Mouse (Mus musculus): ENCODE results near the gene Adamtsl2. TPM values are rescaled to one million over a fixed set of nuclear protein-coding genes. Genes with fewer than 3 reads are reported as not detected.

Gene Adamtsl2
- polyA plus RNA-seq, 1 experiment from 2014 or later: 2.1 TPM

DNA sequence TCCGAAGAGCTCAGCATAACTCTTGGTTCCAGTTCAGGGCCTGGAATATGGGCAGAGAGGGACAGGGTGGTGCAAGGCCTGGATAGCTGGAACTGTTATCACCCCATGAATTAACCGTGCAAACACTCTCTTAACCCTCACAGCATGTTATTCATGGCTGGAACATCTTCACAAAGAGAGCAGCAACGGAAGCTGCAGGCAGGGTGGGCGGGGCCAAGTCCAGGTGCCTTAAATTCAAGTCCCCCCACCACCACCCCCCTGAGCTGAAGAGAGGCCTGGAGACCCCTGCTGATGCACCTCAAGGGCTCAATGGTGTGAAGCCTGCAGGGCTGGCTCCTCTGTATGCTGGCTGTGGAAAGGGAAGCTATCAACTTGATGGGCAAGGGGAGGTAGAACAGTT is 47.3 kb downstream of the Adamtsl2 start:
- no peaks in the 10 kb centered on the region for H3K9me3 ChIP-seq (ENCODE audit: control insufficient read depth, low read depth, low read length)
- H3K4me2 ChIP-seq (replicated peaks; ENCODE audit: low read depth, low read length): no peak overlapping the region
- no peak overlapping the region for H3K4me3 ChIP-seq (ENCODE audit: low read depth, low read length)
- no peak overlapping the region for H3K9ac ChIP-seq (replicated peaks; ENCODE audit: low read depth, low read length)
- WGBS: 54% methylated on average over 4 of the region's 4 CpGs
- no peaks in the 10 kb centered on the region for H3K27me3 ChIP-seq (ENCODE audit: control insufficient read depth, insufficient read depth, low read length)
- H3K27ac ChIP-seq (ENCODE audit: low read length): no peak overlapping the region
- H3K36me3 ChIP-seq (ENCODE audit: control insufficient read depth, insufficient read depth, low read length): no peaks in the 10 kb centered on the region
- H3K4me1 ChIP-seq (ENCODE audit: control insufficient read depth, insufficient read depth, low read length): peaks cover 12% of the 10 kb centered on the region
- ATAC-seq (ENCODE audit: insufficient number of reproducible peaks, insufficient read depth, low FRiP score, low read depth): no peak

GRCm38 (mm10) chr2:27128990-27129389 is 49.8 kb downstream of the Adamtsl2 start:
- H3K4me3 ChIP-seq (ENCODE audit: low read depth, low read length): no peak overlapping the region
- H3K9ac ChIP-seq (replicated peaks; ENCODE audit: low read depth, low read length): no peak overlapping the region
- H3K27me3 ChIP-seq (ENCODE audit: control insufficient read depth, insufficient read depth, low read length): no peaks in the 10 kb centered on the region
- no peaks in the 10 kb centered on the region for H3K4me1 ChIP-seq (ENCODE audit: control insufficient read depth, insufficient read depth, low read length)
- H3K27ac ChIP-seq (ENCODE audit: low read length): no peak overlapping the region
- H3K36me3 ChIP-seq (ENCODE audit: control insufficient read depth, insufficient read depth, low read length): no peaks in the 10 kb centered on the region
- H3K9me3 ChIP-seq (ENCODE audit: control insufficient read depth, low read depth, low read length): no peaks in the 10 kb centered on the region
- no peak for ATAC-seq (ENCODE audit: insufficient number of reproducible peaks, insufficient read depth, low FRiP score, low read depth)
- H3K4me2 ChIP-seq (replicated peaks; ENCODE audit: low read depth, low read length): no peak overlapping the region
- 66% methylated on average over 3 of the region's 3 CpGs for WGBS

DNA sequence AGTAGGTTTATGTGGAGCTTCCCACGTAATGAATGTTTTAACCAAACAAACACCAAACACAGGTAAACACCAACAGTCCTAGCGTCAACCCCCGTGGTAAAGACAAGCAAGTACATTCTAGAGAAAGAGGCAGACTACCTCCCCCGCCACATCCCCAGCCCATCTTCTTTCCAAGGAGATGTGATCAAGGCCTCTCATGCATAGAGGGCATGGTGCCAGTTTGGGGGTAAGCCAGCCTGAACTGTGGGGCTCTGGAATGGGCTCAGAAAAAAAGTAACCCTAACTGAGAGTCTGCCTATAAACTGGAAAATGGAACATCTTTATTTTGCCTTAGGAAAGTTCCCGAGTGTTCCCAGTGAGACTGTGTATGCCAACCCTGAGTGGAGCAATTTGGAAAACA is 56.8 kb downstream of the Adamtsl2 start:
- Histone ChIP-seq H3K4me1 (ENCODE audit: control insufficient read depth, insufficient read depth, low read length) (no peaks in the 10 kb centered on the region), H3K27ac (ENCODE audit: low read length) (no peak overlapping the region), H3K9ac (replicated peaks; ENCODE audit: low read depth, low read length) (no peak overlapping the region), H3K36me3 (ENCODE audit: control insufficient read depth, insufficient read depth, low read length) (no peaks in the 10 kb centered on the region), H3K4me2 (replicated peaks; ENCODE audit: low read depth, low read length) (no peak overlapping the region), H3K4me3 (ENCODE audit: low read depth, low read length) (no peak overlapping the region), H3K9me3 (ENCODE audit: control insufficient read depth, low read depth, low read length) (no peaks in the 10 kb centered on the region), H3K27me3 (ENCODE audit: control insufficient read depth, insufficient read depth, low read length) (0 out of 2 replicates have a peak, but pooled peaks cover 2% of the 10 kb centered on the region)
- WGBS: 68% methylated on average over 5 of the region's 5 CpGs
- no peak for ATAC-seq (ENCODE audit: insufficient number of reproducible peaks, insufficient read depth, low FRiP score, low read depth)

GRCm38 (mm10) chr2:27136336-27136735 is 57.2 kb downstream of the Adamtsl2 start:
- ATAC-seq (ENCODE audit: insufficient number of reproducible peaks, insufficient read depth, low FRiP score, low read depth): no peak
- Histone ChIP-seq H3K9ac (replicated peaks; ENCODE audit: low read depth, low read length) (no peak overlapping the region), H3K36me3 (ENCODE audit: control insufficient read depth, insufficient read depth, low read length) (no peaks in the 10 kb centered on the region), H3K4me1 (ENCODE audit: control insufficient read depth, insufficient read depth, low read length) (no peaks in the 10 kb centered on the region), H3K4me2 (replicated peaks; ENCODE audit: low read depth, low read length) (no peak overlapping the region), H3K4me3 (ENCODE audit: low read depth, low read length) (no peak overlapping the region), H3K27ac (ENCODE audit: low read length) (no peak overlapping the region), H3K27me3 (ENCODE audit: control insufficient read depth, insufficient read depth, low read length) (0 out of 2 replicates have a peak, but pooled peaks cover 4% of the 10 kb centered on the region), H3K9me3 (ENCODE audit: control insufficient read depth, low read depth, low read length) (no peaks in the 10 kb centered on the region)
- WGBS: 68% methylated on average over 3 of the region's 3 CpGs

- no peaks in the 10 kb centered on the region for H3K36me3 ChIP-seq (ENCODE audit: control insufficient read depth, insufficient read depth, low read length)
- peaks cover 7% of the 10 kb centered on the region; the same call in 1 of the 2 replicates for H3K27me3 ChIP-seq (ENCODE audit: control insufficient read depth, insufficient read depth, low read length)
- no peak overlapping the region for H3K4me2 ChIP-seq (replicated peaks; ENCODE audit: low read depth, low read length)
- no peak for ATAC-seq (ENCODE audit: insufficient number of reproducible peaks, insufficient read depth, low FRiP score, low read depth)
- H3K9ac ChIP-seq (replicated peaks; ENCODE audit: low read depth, low read length): no peak overlapping the region
- 59% methylated on average over 1 of the region's 1 CpGs for WGBS
- H3K4me1 ChIP-seq (ENCODE audit: control insufficient read depth, insufficient read depth, low read length): no peaks in the 10 kb centered on the region
- no peak overlapping the region for H3K4me3 ChIP-seq (ENCODE audit: low read depth, low read length)
- H3K9me3 ChIP-seq (ENCODE audit: control insufficient read depth, low read depth, low read length): no peaks in the 10 kb centered on the region
- H3K27ac ChIP-seq (ENCODE audit: low read length): no peak overlapping the region
Measured at GRCm38 (mm10) chr2:27136789-27137188, 57.6 kb downstream of the Adamtsl2 start.

DNA sequence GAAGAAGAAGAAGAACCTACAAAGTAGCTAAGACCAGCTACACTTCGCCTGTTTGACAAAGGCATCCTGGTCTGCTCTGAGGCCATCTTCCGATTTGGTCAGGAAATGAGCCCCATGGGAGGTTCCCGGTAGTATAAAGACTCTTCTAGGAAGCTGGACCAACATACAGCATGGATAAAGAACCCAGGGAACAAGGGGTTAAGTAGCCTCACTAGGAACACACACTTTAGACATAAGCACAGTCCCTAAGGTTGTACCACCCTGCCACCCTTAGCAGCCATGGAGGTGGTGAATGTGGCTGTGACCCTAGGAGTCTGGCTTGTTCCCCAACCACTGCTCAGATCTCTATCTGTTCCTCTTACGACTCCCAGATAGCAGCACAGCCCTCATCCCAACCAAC is 59.2 kb downstream of the Adamtsl2 start:
- Histone ChIP-seq H3K4me1 (ENCODE audit: control insufficient read depth, insufficient read depth, low read length) (0 out of 2 replicates have a peak, but pooled peaks cover 3% of the 10 kb centered on the region), H3K9me3 (ENCODE audit: control insufficient read depth, low read depth, low read length) (no peaks in the 10 kb centered on the region), H3K27me3 (ENCODE audit: control insufficient read depth, insufficient read depth, low read length) (peaks cover 12% of the 10 kb centered on the region; the same call in 1 of the 2 replicates), H3K4me2 (replicated peaks; ENCODE audit: low read depth, low read length) (no peak overlapping the region), H3K4me3 (ENCODE audit: low read depth, low read length) (no peak overlapping the region), H3K9ac (replicated peaks; ENCODE audit: low read depth, low read length) (no peak overlapping the region), H3K27ac (ENCODE audit: low read length) (no peak overlapping the region), H3K36me3 (ENCODE audit: control insufficient read depth, insufficient read depth, low read length) (no peaks in the 10 kb centered on the region)
- WGBS: 67% methylated on average over 4 of the region's 4 CpGs
- no peak for ATAC-seq (ENCODE audit: insufficient number of reproducible peaks, insufficient read depth, low FRiP score, low read depth)

DNA sequence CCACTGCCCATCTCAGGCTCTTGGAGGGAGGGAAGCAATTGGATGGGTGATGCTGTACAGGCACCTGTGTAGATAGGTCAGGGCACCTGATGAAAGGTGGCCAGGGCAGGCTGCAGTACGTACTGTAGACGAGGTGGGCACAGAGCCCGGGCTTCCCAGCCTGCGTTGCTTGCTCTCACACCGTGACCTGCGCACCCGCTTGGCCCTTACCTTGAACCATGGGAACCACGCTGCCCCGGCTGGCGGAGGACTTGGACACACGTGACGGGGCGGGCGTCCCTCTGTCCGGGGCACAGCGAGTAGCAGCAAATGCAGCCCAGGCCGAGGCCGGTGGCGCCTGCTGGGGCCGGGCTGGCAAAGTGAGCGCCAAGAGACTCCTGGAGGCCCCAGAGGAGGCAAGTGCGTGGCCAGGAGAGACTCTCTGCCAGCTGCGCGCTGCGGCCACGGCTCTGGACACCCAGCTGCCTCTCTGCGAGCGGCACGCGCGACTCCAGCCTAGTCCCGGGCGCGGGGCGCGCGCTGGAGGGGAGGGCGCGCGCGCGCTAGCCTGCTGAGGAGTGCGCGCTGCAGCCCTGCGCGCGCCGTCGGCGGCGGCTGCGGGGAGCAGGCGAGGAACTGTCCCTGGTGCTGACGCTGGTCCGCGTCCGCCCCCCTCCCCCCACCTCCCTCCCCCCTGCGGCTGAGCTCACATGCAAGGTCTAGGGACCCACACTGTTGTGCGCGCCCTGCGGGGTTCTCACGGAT is 62.9 kb downstream of the Adamtsl2 start, which contains the start of gene Fam163b:
Gene Fam163b (minus strand): TSS at position 542 of the 744 bp plus-strand sequence.
- Histone ChIP-seq H3K9me3 (ENCODE audit: control insufficient read depth, low read depth, low read length) (no peaks in the 10 kb centered on the region), H3K4me3 (ENCODE audit: low read depth, low read length) (peak within 1 kb of the TSS; percentile 31), H3K4me1 (ENCODE audit: control insufficient read depth, insufficient read depth, low read length) (0 out of 2 replicates have a peak, but pooled peaks cover 3% of the 10 kb centered on the region), H3K36me3 (ENCODE audit: control insufficient read depth, insufficient read depth, low read length) (no peaks in the 10 kb centered on the region), H3K9ac (replicated peaks; ENCODE audit: low read depth, low read length) (no peak within 1 kb of the TSS), H3K27me3 (ENCODE audit: control insufficient read depth, insufficient read depth, low read length) (peaks cover 12% of the 10 kb centered on the region; the same call in 1 of the 2 replicates), H3K27ac (ENCODE audit: low read length) (no peak within 1 kb of the TSS), H3K4me2 (replicated peaks; ENCODE audit: low read depth, low read length) (peak within 1 kb of the TSS; percentile 68)
- 1% methylated on average over 61 of the region's 62 CpGs for WGBS
- ATAC-seq (ENCODE audit: insufficient number of reproducible peaks, insufficient read depth, low FRiP score, low read depth): no peak

GRCm38 (mm10) chr2:27144957-27145356 is 65.8 kb downstream of the Adamtsl2 start:
- no peak overlapping the region for H3K4me3 ChIP-seq (ENCODE audit: low read depth, low read length)
- no peak overlapping the region for H3K27ac ChIP-seq (ENCODE audit: low read length)
- no peak for ATAC-seq (ENCODE audit: insufficient number of reproducible peaks, insufficient read depth, low FRiP score, low read depth)
- H3K36me3 ChIP-seq (ENCODE audit: control insufficient read depth, insufficient read depth, low read length): no peaks in the 10 kb centered on the region
- peaks cover 12% of the 10 kb centered on the region; the same call in 1 of the 2 replicates for H3K27me3 ChIP-seq (ENCODE audit: control insufficient read depth, insufficient read depth, low read length)
- 74% methylated on average over 2 of the region's 2 CpGs for WGBS
- no peak overlapping the region for H3K4me2 ChIP-seq (replicated peaks; ENCODE audit: low read depth, low read length)
- H3K9ac ChIP-seq (replicated peaks; ENCODE audit: low read depth, low read length): no peak overlapping the region
- H3K4me1 ChIP-seq (ENCODE audit: control insufficient read depth, insufficient read depth, low read length): 0 out of 2 replicates have a peak, but pooled peaks cover 3% of the 10 kb centered on the region
- no peaks in the 10 kb centered on the region for H3K9me3 ChIP-seq (ENCODE audit: control insufficient read depth, low read depth, low read length)

All from stomach, embryonic 14.5 days (tissue).